Mouse (Mus musculus) CD4-positive, CD25-positive, alpha-beta regulatory T cell, adult 2 months (primary cell): ENCODE data around the gene Apol8.

Experiments
- DNase-seq: peaks from one replicate; pipeline ENCODE4 v3.0.0-alpha.2; 2012; ENCODE audit warnings: low read depth, low spot score

The Apol8 gene

DNA sequence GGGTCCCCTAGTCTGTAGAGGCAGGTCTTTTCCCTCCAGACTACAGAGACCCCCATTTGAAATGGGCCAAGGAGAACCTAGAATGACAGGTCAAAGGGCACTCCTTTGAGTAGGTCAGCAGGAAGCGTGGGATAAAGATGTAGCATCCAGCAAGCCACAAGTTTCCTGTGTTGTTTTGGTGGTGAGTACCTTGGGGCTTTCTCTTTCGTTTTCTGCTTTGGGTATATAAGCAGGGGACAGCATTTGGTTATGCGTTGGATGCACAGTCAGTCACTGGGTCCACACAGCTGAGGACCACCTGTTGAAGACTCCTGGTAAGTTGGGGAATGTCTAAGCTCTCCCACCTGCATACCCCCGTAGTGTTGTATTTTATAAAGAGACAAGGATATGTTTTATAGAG lies 58.1 kb downstream of the Apol8 start, which contains the start of gene Apol7e:
Apol7e (plus strand) TSS at position 202 of the 400 bp plus-strand sequence.
- DNase-seq, result peak; percentile 58
